Mouse (Mus musculus) heart, embryonic 15.5 days (tissue): ENCODE results near the gene Cd59b. TPM values are rescaled to one million over a fixed set of nuclear protein-coding genes. Genes with fewer than 3 reads are reported as not detected.
"Not testable (repeated sequence)": the region's sequence is repeated elsewhere in the genome, so short reads cannot be mapped to it uniquely, and the experiment has no call there.

ENCODE experiments used
- ATAC-seq: fragments of 200-750 bp; cut with Nextera tagmentation; replicated peaks from 2 replicates; pipeline ENCODE4 v1.8.0; 2017; ENCODE audit warnings: low read depth, moderate TSS enrichment; ENCODE audit not compliant: insufficient number of reproducible peaks, insufficient read depth, low FRiP score
- H3K27ac ChIP-seq: fragments of 300-500 bp; sonication (generic); 2 replicates; pipeline ENCODE4 v1.5.1; 2015; ENCODE audit warnings: mild to moderate bottlenecking, inconsistent platforms
- H3K27me3 ChIP-seq: fragments of 300-500 bp; sonication (generic); 2 replicates; pipeline ENCODE4 v1.6.1; 2015; ENCODE audit warnings: inconsistent platforms
- H3K36me3 ChIP-seq: fragments of 300-500 bp; sonication (generic); 2 replicates; pipeline ENCODE4 v1.6.1; 2015; ENCODE audit warnings: mild to moderate bottlenecking, inconsistent platforms
- H3K4me1 ChIP-seq: fragments of 300-500 bp; sonication (generic); replicated peaks from 2 replicates; pipeline ENCODE4 v1.6.1; 2015; ENCODE audit warnings: inconsistent platforms
- H3K4me2 ChIP-seq: fragments of 300-500 bp; sonication (generic); 2 replicates; pipeline ENCODE4 v1.6.1; 2015; ENCODE audit warnings: inconsistent platforms, mild to moderate bottlenecking, moderate library complexity
- H3K4me3 ChIP-seq: fragments of 300-500 bp; sonication (generic); 2 replicates; pipeline ENCODE4 v1.5.1; 2015; ENCODE audit warnings: mild to moderate bottlenecking, inconsistent platforms
- H3K9ac ChIP-seq: fragments of 300-500 bp; sonication (generic); 2 replicates; pipeline ENCODE4 v1.6.1; 2015; ENCODE audit warnings: mild to moderate bottlenecking, inconsistent platforms
- H3K9me3 ChIP-seq: fragments of 300-500 bp; sonication (generic); replicated peaks from 2 replicates; pipeline ENCODE4 v1.6.1; 2016; ENCODE audit warnings: inconsistent platforms
- whole genome bisulfite sequencing: fragments of 180-500 bp; shearing (Covaris S2); methylation state at CpG from one replicate; pipeline ENCODE4 v1.1.7; 2015; ENCODE audit warnings: mixed read lengths; 5-methylcytosine and 5-hydroxymethylcytosine counted together
- polyA plus RNA-seq: library from polyadenylated mRNA; unstranded; fragments of >200 nt; fragmentation: Nextera tagmentation; extraction: Ambion mirVana; gene quantifications from 2 replicates; pipeline ENCODE4 v1.2.1, GENCODE M21; 2015

Gene Cd59b
- polyA plus RNA-seq, 1 experiment from 2014 or later, result 6.2 TPM

DNA sequence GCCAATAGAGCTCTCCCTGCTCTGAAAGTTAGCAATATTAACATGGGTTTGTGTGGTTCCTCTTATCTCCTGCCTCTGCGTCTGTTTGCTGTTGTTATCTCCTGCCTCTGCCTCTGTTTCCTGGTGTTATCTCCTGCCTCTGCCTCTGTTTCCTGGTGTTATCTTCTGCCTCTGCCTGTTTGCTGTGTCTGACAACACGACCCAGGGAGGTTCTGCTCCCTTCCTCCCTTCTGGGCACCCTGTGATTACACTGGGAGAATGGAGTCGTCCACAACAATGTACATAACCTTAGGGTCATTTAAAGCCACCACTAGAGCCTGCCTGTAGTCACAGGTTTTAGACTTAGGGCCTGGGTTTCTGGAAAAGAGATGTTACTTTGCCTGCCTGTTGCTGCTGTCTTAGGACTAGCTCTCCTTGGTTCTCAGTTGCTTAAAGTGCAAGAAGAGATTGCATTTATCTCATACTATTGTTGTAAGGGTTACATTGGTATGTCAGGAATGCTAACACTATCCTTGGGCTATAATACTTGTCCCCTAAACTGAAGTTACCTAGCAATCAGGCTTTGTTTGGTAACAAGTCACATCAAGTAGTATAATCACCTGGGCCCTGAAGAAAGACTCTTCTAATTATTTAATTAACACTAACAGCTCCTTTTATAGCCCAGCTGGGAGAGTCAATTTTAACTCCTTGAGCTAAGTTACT, 29.0 kb downstream of the Cd59b start:
- Histone ChIP-seq H3K36me3 (no peaks in the 10 kb centered on the region), H3K27me3 (no peaks in the 10 kb centered on the region), H3K9me3 (no peaks in the 10 kb centered on the region), H3K9ac (no peak overlapping the region), H3K4me3 (no peak overlapping the region), H3K4me1 (peaks cover 25% of the 10 kb centered on the region), H3K4me2 (0 out of 2 replicates have a peak overlapping the region, but pooled peaks have one; percentile 6), H3K27ac (peak overlapping the region; percentile 29)
- ATAC-seq, result no peak
- 9% methylated on average over 3 of the region's 3 CpGs for WGBS

DNA sequence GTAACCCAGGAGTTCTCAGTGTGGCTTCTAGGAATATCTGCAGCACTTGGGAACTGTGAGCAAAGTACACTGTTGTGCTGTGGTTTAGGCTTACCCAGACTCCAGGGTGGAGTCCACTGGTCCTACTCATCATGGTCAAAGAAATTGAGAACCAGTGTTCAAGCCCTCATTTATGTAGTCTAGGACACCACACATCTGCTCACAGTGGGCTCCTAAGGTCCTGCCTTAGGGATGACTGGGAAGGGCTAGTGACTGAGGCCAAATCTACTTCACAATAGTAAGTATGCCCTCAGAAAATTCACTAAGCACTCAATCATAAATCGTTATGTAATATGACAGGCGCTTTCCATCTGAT, 29.6 kb downstream of the Cd59b start:
- Histone ChIP-seq H3K27ac (peak overlapping the region; percentile 29; the same call in 1 of the 2 replicates), H3K4me2 (0 out of 2 replicates have a peak overlapping the region, but pooled peaks have one; percentile 6), H3K4me3 (no peak overlapping the region), H3K4me1 (peaks cover 25% of the 10 kb centered on the region), H3K36me3 (no peaks in the 10 kb centered on the region), H3K9me3 (no peaks in the 10 kb centered on the region), H3K27me3 (no peaks in the 10 kb centered on the region), H3K9ac (no peak overlapping the region)
- 88% methylated on average over 2 of the region's 2 CpGs for WGBS
- no peak for ATAC-seq

GRCm38 (mm10) chr2:104099946-104100345, 30.3 kb downstream of the Cd59b start:
- peaks cover 25% of the 10 kb centered on the region for H3K4me1 ChIP-seq
- no peak overlapping the region for H3K4me3 ChIP-seq
- WGBS, result 58% methylated on average over 1 of the region's 1 CpGs

GRCm38 (mm10) chr2:104104800-104105199, 35.2 kb downstream of the Cd59b start:
- WGBS, result 80% methylated on average over 6 of the region's 6 CpGs

More at GRCm38 (mm10) chr2:104099946-104100345, 30.3 kb downstream of the Cd59b start:
- no peaks in the 10 kb centered on the region for H3K27me3 ChIP-seq
- no peaks in the 10 kb centered on the region for H3K9me3 ChIP-seq
- no peak overlapping the region for H3K4me2 ChIP-seq
- no peak overlapping the region for H3K9ac ChIP-seq
- ATAC-seq, result no peak
- H3K36me3 ChIP-seq, result no peaks in the 10 kb centered on the region
- H3K27ac ChIP-seq, result no peak overlapping the region

GRCm38 (mm10) chr2:104109021-104109420, 39.4 kb downstream of the Cd59b start:
- H3K4me3 ChIP-seq, ATAC-seq, H3K27me3 ChIP-seq, H3K9me3 ChIP-seq, H3K9ac ChIP-seq, H3K4me1 ChIP-seq, H3K36me3 ChIP-seq, H3K4me2 ChIP-seq: not testable (repeated sequence)
- WGBS, result 41% methylated on average over 2 of the region's 2 CpGs
- peak overlapping the region; percentile 58 for H3K27ac ChIP-seq

More at GRCm38 (mm10) chr2:104104800-104105199, 35.2 kb downstream of the Cd59b start:
- no peak overlapping the region for H3K27ac ChIP-seq
- no peaks in the 10 kb centered on the region for H3K27me3 ChIP-seq
- no peak overlapping the region for H3K9ac ChIP-seq
- no peak overlapping the region for H3K4me3 ChIP-seq
- no peaks in the 10 kb centered on the region for H3K36me3 ChIP-seq
- H3K9me3 ChIP-seq, result no peaks in the 10 kb centered on the region
- no peak for ATAC-seq
- no peak overlapping the region for H3K4me2 ChIP-seq
- peaks cover 16% of the 10 kb centered on the region for H3K4me1 ChIP-seq

- H3K4me1 ChIP-seq, result peaks cover 8% of the 10 kb centered on the region
- H3K4me3 ChIP-seq, result no peak overlapping the region
- H3K9ac ChIP-seq, result no peak overlapping the region
- no peaks in the 10 kb centered on the region for H3K27me3 ChIP-seq
- 42% methylated on average over 2 of the region's 2 CpGs for whole genome bisulfite sequencing
- ATAC-seq, result no peak; the same call in 1 of the 2 replicates
- H3K36me3 ChIP-seq, result no peaks in the 10 kb centered on the region
- H3K4me2 ChIP-seq, result no peak overlapping the region
- H3K9me3 ChIP-seq, result no peaks in the 10 kb centered on the region
- H3K27ac ChIP-seq, result peak overlapping the region; percentile 58
Measured at GRCm38 (mm10) chr2:104109528-104109927, 39.9 kb downstream of the Cd59b start.

GRCm38 (mm10) chr2:104110031-104110430, 40.4 kb downstream of the Cd59b start:
- no peaks in the 10 kb centered on the region for H3K27me3 ChIP-seq
- 81% methylated on average over 4 of the region's 4 CpGs for WGBS
- no peaks in the 10 kb centered on the region for H3K36me3 ChIP-seq
- ATAC-seq, result no peak
- no peak overlapping the region for H3K4me2 ChIP-seq
- no peak overlapping the region for H3K9ac ChIP-seq
- H3K4me1 ChIP-seq, result peaks cover 8% of the 10 kb centered on the region
- no peak overlapping the region for H3K4me3 ChIP-seq
- H3K27ac ChIP-seq, result peak overlapping the region; percentile 58
- no peaks in the 10 kb centered on the region for H3K9me3 ChIP-seq

DNA sequence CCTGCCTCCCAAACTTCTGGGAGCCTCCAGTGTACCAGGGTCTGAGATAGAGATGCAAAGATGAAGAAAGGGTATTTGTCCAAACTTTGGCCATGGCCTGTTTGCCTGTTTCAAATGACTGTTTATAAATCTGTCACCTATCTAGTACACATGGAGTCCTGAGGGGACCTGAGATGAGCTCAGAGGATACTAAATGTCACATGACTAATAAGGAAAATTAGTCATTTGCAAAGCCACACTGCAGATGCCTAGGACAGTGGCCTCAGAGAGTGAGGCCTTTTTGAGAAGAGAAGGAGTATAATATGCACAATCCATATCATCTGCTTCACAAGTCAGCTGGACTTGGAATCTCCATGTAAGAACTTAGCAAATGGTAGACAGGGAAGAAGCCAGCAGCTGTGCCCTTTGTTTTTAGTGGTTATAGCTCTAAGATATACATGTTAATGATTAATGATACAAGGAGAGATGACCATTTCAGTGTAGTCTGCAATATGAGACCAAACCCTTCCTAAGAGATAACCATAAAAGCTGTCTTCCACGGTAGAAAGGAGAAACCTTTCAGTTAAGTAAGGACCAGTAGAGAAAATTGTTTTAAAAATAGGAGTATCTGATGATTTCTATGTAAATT, 41.6 kb downstream of the Cd59b start:
- not testable (repeated sequence) for H3K4me2 ChIP-seq, ATAC-seq, H3K27ac ChIP-seq, H3K9me3 ChIP-seq, H3K36me3 ChIP-seq, H3K27me3 ChIP-seq, H3K9ac ChIP-seq, H3K4me3 ChIP-seq, H3K4me1 ChIP-seq
- WGBS, result no CpG with 5 or more reads among the region's 1 CpGs

- not testable (repeated sequence) for H3K27me3 ChIP-seq, ATAC-seq
Measured at GRCm38 (mm10) chr2:104113563-104113962, 43.9 kb downstream of the Cd59b start.

DNA sequence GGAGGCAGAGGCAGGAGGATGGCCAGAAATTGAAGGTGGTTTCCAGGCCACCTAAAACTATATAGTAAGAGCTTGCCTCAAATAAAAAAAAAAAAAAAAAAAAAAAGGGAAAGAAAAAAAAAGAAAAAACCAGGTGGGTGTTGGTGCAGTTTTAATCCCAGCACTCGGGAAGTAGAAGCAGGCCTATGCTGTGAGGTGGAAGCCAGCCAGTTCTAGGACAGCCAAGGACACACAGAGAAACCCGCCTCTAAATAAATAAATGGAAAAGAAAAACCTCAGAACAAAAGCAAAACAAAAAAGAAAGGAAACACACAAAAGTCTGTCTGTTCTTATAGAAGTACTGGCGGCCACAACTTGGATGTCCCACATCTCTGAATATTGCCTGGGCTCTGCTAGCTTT, 45.2 kb downstream of the Cd59b start:
- 78% methylated on average over 3 of the region's 3 CpGs for WGBS

More at GRCm38 (mm10) chr2:104113563-104113962, 43.9 kb downstream of the Cd59b start:
- not testable (repeated sequence) for H3K36me3 ChIP-seq, H3K9ac ChIP-seq, H3K27ac ChIP-seq, H3K4me1 ChIP-seq, H3K4me3 ChIP-seq, H3K4me2 ChIP-seq, H3K9me3 ChIP-seq

GRCm38 (mm10) chr2:104117173-104117572, 47.5 kb downstream of the Cd59b start:
- H3K27ac ChIP-seq, H3K4me2 ChIP-seq, H3K9me3 ChIP-seq, H3K36me3 ChIP-seq, H3K4me3 ChIP-seq, H3K27me3 ChIP-seq, ATAC-seq, H3K9ac ChIP-seq: not testable (repeated sequence)
- peaks cover 27% of the 10 kb centered on the region for H3K4me1 ChIP-seq

More for the DNA sequence above, 45.2 kb downstream of the Cd59b start:
- peaks cover 7% of the 10 kb centered on the region for H3K4me1 ChIP-seq
- no peaks in the 10 kb centered on the region for H3K36me3 ChIP-seq
- H3K9ac ChIP-seq, result no peak overlapping the region
- H3K4me2 ChIP-seq, result no peak overlapping the region
- H3K9me3 ChIP-seq, result no peaks in the 10 kb centered on the region
- no peak overlapping the region for H3K27ac ChIP-seq
- ATAC-seq, result no peak
- no peak overlapping the region for H3K4me3 ChIP-seq
- no peaks in the 10 kb centered on the region for H3K27me3 ChIP-seq

GRCm38 (mm10) chr2:104119097-104119496, 49.4 kb downstream of the Cd59b start:
- Histone ChIP-seq H3K9ac (no peak overlapping the region), H3K27me3 (no peaks in the 10 kb centered on the region; the same call in 1 of the 2 replicates), H3K9me3 (no peaks in the 10 kb centered on the region), H3K27ac (no peak overlapping the region), H3K36me3 (no peaks in the 10 kb centered on the region), H3K4me2 (no peak overlapping the region), H3K4me3 (no peak overlapping the region), H3K4me1 (peaks cover 43% of the 10 kb centered on the region)
- no peak for ATAC-seq
- WGBS, result 80% methylated on average over 1 of the region's 1 CpGs
